Mouse (Mus musculus): Measurements from ENCODE around the gene Fbl. TPM values are rescaled to one million over a fixed set of nuclear protein-coding genes. Genes with fewer than 3 reads are reported as not detected.

The Fbl gene
- polyA plus RNA-seq (2012; rRNA removed), result 230 and 235 TPM in 2 replicates

DNA sequence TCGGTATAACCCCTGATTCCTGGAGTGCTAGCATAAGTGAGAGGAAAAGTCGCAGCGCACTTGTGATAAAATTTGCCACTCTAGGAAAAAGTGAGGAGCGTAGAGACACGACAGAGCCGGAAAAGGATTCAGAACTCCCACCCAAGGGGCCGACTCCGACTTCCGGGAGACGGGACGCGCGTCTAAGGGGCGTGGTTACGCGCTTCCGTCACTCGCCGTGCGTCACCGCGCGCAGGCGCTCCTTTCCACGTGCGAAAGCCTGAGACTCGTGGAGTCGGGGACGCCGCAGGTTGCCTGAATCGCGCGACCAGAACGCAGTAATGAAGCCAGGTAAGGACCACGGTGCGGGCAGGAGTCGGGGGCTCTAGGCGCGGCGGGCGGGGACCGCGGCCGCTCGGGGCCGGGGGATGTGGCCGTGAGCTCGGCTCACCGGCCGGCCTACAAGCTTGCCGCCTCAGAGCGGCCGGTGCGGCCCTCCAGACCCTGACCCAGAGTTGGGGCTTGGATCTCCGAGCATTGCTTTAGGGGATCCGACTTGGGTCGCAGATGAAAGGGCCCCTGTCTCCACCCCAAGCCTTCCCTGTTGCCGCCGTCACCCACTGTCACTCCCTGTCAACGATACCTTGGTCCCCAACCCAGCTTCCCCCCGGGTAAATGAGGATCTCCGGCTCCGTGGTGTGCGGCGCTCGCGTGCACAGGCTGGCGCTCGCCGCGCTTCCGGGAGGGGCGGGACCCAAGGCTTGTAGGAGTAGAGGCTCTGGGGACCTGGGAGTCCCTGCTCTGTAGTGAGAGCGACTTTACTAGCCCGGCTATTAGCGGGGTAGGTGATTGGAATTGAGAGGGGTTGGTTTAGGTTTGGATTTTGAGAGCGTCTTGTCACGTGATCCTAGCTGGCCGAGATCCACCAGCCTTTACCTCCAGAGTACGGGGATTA, at the start of gene Fbl:
Gene Fbl (plus strand): TSS at position 222 of the 934 bp plus-strand sequence.

GRCm38 (mm10) chr7:28129166-28129565, 40.3 kb upstream of the Fbl start, which contains the start of gene 9530053A07Rik:
TSS of gene 9530053A07Rik (plus strand) at chr7:28129466.

GRCm38 (mm10) chr7:28179228-28179627, 9.7 kb downstream of the Fbl start, which contains the start of gene Dyrk1b:
TSS of gene Dyrk1b (plus strand) at chr7:28179469.

Other genes with a start within 250 kb of the Fbl start
- gene Zfp974, start 240.2 kb upstream of the Fbl start, polyA plus RNA-seq (2012; rRNA removed), result 0.49 and 0.51 TPM in 2 replicates
- gene Zfp780b, start 190.5 kb upstream of the Fbl start, polyA plus RNA-seq (2012; rRNA removed), result 1.5 and 1.6 TPM in 2 replicates
- 0.97 and 0.99 TPM in 2 replicates for gene Zfp850, start 155.6 kb upstream of the Fbl start, polyA plus RNA-seq (2012; rRNA removed)
- gene Psmc4, start 119.6 kb upstream of the Fbl start, polyA plus RNA-seq (2012; rRNA removed), result 92.8 and 103 TPM in 2 replicates
- under 0.01 and 0.01 TPM in 2 replicates for gene Fcgbp, start 98.5 kb upstream of the Fbl start, polyA plus RNA-seq (2012; rRNA removed)
- gene 9530053A07Rik, start 40.2 kb upstream of the Fbl start, polyA plus RNA-seq (2012; rRNA removed), result not detected in 2 replicates
- 2.2 and 2.4 TPM in 2 replicates for gene Dyrk1b, start 9.8 kb downstream of the Fbl start, polyA plus RNA-seq (2012; rRNA removed)
- 2.3 and 2.6 TPM in 2 replicates for gene Eid2, start 98.2 kb downstream of the Fbl start, polyA plus RNA-seq (2012; rRNA removed)
- 1.6 and 1.8 TPM in 2 replicates for gene Eid2b, start 108.0 kb downstream of the Fbl start, polyA plus RNA-seq (2012; rRNA removed)
- gene Selenov, start 121.5 kb downstream of the Fbl start, polyA plus RNA-seq (2012; rRNA removed), result not detected in 2 replicates
- 0.02 and 0.06 TPM in 2 replicates for gene Dll3, start 132.5 kb downstream of the Fbl start, polyA plus RNA-seq (2012; rRNA removed)
- gene Timm50, start 142.4 kb downstream of the Fbl start, polyA plus RNA-seq (2012; rRNA removed), result 44.7 and 49.9 TPM in 2 replicates
- 28.8 and 30.6 TPM in 2 replicates for gene Supt5, start 169.0 kb downstream of the Fbl start, polyA plus RNA-seq (2012; rRNA removed)
- 1,090 and 1,213 TPM in 2 replicates for gene Rps16, start 180.9 kb downstream of the Fbl start, polyA plus RNA-seq (2012; rRNA removed)
- 2.6 and 3.3 TPM in 2 replicates for gene Plekhg2, start 202.9 kb downstream of the Fbl start, polyA plus RNA-seq (2012; rRNA removed)
- gene Zfp36, start 210.5 kb downstream of the Fbl start, polyA plus RNA-seq (2012; rRNA removed), result 3.9 and 4.4 TPM in 2 replicates
- 18.2 and 20.2 TPM in 2 replicates for gene Med29, start 223.0 kb downstream of the Fbl start, polyA plus RNA-seq (2012; rRNA removed)
- 42.3 and 55.3 TPM in 2 replicates for gene Paf1, start 223.2 kb downstream of the Fbl start, polyA plus RNA-seq (2012; rRNA removed)

Measured in liver, embryonic 14 days (tissue).